Mouse (Mus musculus) forebrain, embryonic 15.5 days (tissue): ENCODE results near the gene Sox6. TPM values are rescaled to one million over a fixed set of nuclear protein-coding genes. Genes with fewer than 3 reads are reported as not detected.
A peak's percentile ranks its signal among the peaks of the same experiment; 100 is the strongest.
"Not testable (repeated sequence)": the region's sequence is repeated elsewhere in the genome, so short reads cannot be mapped to it uniquely, and the experiment has no call there.

Experiments
- ATAC-seq: fragments of 200-750 bp; cut with Nextera tagmentation; replicated peaks from 2 replicates; pipeline ENCODE4 v1.8.0; 2017; ENCODE audit warnings: mild to moderate bottlenecking, moderate TSS enrichment, moderate library complexity
- H3K27ac ChIP-seq: fragments of 300-500 bp; sonication (generic); replicated peaks from 2 replicates; pipeline ENCODE4 v1.5.1; 2015; ENCODE audit warnings: mild to moderate bottlenecking, inconsistent platforms
- H3K27me3 ChIP-seq: fragments of 300-500 bp; sonication (generic); 2 replicates; pipeline ENCODE4 v1.6.1; 2015; ENCODE audit warnings: inconsistent platforms
- H3K36me3 ChIP-seq: fragments of 300-500 bp; sonication (generic); 2 replicates; pipeline ENCODE4 v1.6.1; 2015; ENCODE audit warnings: mild to moderate bottlenecking, inconsistent platforms
- H3K4me1 ChIP-seq: fragments of 300-500 bp; sonication (generic); 2 replicates; pipeline ENCODE4 v1.6.1; 2015; ENCODE audit warnings: inconsistent platforms
- H3K4me2 ChIP-seq: fragments of 300-500 bp; sonication (generic); replicated peaks from 2 replicates; pipeline ENCODE4 v1.6.1; 2015; ENCODE audit warnings: mild to moderate bottlenecking, inconsistent platforms
- H3K4me3 ChIP-seq: fragments of 300-500 bp; sonication (generic); 2 replicates; pipeline ENCODE4 v1.5.1; 2015; ENCODE audit warnings: mild to moderate bottlenecking, inconsistent platforms
- H3K9ac ChIP-seq: fragments of 300-500 bp; sonication (generic); replicated peaks from 2 replicates; pipeline ENCODE4 v1.6.1; 2015; ENCODE audit warnings: mild to moderate bottlenecking, inconsistent platforms
- H3K9me3 ChIP-seq: fragments of 300-500 bp; sonication (generic); 2 replicates; pipeline ENCODE4 v1.6.1; 2016; ENCODE audit warnings: inconsistent platforms
- WGBS: fragments of 180-500 bp; shearing (Covaris S2); methylation state at CpG from one replicate; pipeline ENCODE4 v1.1.7; 2015; ENCODE audit warnings: mixed read lengths; 5-methylcytosine and 5-hydroxymethylcytosine counted together
- polyA plus RNA-seq: library from polyadenylated mRNA; unstranded; fragments of >200 nt; fragmentation: Nextera tagmentation; extraction: Ambion mirVana; gene quantifications from 2 replicates; pipeline ENCODE4 v1.2.1, GENCODE M21; 2015

The Sox6 gene
- 111 and 116 TPM in 2 replicates for polyA plus RNA-seq

GRCm38 (mm10) chr7:116038511-116038910, at the start of gene Sox6:
Gene Sox6 (minus strand): TSS chr7:116038796.
- Histone ChIP-seq H3K9me3 (no peaks in the 10 kb centered on the region), H3K4me3 (peak within 1 kb of the TSS; percentile 53), H3K4me1 (peaks cover 54% of the 10 kb centered on the region), H3K4me2 (peak within 1 kb of the TSS; percentile 75), H3K9ac (peak within 1 kb of the TSS; percentile 43), H3K27me3 (peaks cover 12% of the 10 kb centered on the region; the same call in 1 of the 2 replicates), H3K36me3 (no peaks in the 10 kb centered on the region), H3K27ac (peak within 1 kb of the TSS; percentile 72)
- ATAC-seq: no peak
- under 1% methylated on average over 11 of the region's 11 CpGs for WGBS

DNA sequence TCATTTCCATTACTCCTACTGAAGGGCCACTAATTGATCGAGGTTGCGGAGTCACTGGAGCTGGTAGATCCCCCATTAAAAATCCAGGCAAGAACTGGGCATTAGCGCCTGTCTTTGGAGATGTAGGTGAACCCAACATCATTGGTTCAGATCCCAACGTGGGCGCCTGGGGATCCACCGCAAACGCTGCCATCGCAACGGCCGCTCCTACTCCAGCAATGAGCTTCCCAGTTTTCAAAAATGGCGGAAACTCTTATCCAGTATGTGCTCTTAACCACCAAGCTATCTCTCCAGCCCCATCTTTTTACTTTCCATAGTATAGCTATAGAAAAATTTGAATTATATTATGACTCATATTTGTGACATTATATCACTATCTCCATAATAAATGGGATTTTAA, 45.8 kb upstream of the Sox6 start, which contains the start of gene Gm4353:
TSS of gene Gm4353 (minus strand) at position 270 of the 400 bp plus-strand sequence.
- H3K9ac ChIP-seq, H3K36me3 ChIP-seq, H3K4me1 ChIP-seq, H3K4me2 ChIP-seq, H3K4me3 ChIP-seq, H3K27ac ChIP-seq, H3K9me3 ChIP-seq, ATAC-seq, H3K27me3 ChIP-seq: not testable (repeated sequence)
- 95% methylated on average over 11 of the region's 11 CpGs for WGBS

DNA sequence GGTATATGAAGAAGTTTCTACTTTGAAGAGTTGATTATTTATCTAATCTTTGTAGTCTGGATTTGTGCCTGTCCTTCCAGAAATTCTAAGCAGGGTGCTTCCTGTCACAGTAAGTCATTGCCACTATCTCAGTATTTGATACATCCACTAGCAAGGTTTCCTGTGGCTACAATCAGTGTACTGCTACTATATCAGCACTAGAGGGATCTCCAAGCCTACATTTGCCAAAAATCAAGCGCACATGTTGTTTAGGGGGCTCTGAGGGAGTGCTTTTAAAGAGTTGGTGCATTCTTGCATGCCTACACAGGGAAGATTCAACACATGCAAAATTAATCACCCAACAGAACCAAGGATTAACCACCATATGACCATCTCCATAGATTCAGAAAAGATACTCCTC, 22.1 kb upstream of the Sox6 start:
- no peak overlapping the region for H3K4me3 ChIP-seq
- no peak overlapping the region for H3K27ac ChIP-seq
- no peaks in the 10 kb centered on the region for H3K36me3 ChIP-seq
- no peak overlapping the region for H3K9ac ChIP-seq
- no peak overlapping the region for H3K4me2 ChIP-seq
- no peak for ATAC-seq
- no peaks in the 10 kb centered on the region for H3K27me3 ChIP-seq
- 50% methylated on average over 1 of the region's 1 CpGs for WGBS
- no peaks in the 10 kb centered on the region for H3K4me1 ChIP-seq
- H3K9me3 ChIP-seq: no peaks in the 10 kb centered on the region

DNA sequence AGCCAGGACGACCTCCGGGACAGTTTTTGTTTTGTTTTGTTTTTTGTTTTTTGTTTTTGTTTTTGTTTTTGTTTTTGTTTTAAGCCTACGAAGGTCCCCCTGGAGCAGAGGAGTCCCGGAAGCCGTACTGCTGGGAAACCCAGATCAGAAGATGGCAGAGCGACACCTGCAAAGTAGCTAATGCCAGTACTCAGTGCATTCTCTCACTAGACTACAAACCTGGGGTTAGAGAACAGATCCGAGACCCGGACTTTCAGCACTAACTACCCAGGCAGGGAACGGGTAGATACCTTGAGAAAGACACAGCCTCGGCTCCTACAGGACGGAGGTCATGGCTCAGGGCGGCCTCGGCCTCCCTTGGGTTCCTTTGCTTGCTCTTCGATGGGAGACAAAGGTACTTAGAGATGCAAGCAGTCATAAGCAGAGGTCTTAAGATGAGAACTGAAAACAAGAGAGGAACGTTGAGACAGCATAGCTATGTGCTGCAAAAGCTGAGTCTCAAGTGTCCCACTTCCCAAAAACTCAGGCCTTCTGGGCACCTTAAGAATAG, 1.9 kb upstream of the Sox6 start:
- Histone ChIP-seq H3K4me2 (peak overlapping the region; percentile 75), H3K27me3 (peaks cover 12% of the 10 kb centered on the region; the same call in 1 of the 2 replicates), H3K4me3 (peak overlapping the region; percentile 53), H3K36me3 (no peaks in the 10 kb centered on the region), H3K9me3 (no peaks in the 10 kb centered on the region), H3K4me1 (peaks cover 40% of the 10 kb centered on the region), H3K9ac (peak overlapping the region; percentile 16; the same call in 1 of the 2 replicates), H3K27ac (peak overlapping the region; percentile 17; the same call in 1 of the 2 replicates)
- peak; percentile 62 for ATAC-seq
- 17% methylated on average over 15 of the region's 15 CpGs for WGBS

DNA sequence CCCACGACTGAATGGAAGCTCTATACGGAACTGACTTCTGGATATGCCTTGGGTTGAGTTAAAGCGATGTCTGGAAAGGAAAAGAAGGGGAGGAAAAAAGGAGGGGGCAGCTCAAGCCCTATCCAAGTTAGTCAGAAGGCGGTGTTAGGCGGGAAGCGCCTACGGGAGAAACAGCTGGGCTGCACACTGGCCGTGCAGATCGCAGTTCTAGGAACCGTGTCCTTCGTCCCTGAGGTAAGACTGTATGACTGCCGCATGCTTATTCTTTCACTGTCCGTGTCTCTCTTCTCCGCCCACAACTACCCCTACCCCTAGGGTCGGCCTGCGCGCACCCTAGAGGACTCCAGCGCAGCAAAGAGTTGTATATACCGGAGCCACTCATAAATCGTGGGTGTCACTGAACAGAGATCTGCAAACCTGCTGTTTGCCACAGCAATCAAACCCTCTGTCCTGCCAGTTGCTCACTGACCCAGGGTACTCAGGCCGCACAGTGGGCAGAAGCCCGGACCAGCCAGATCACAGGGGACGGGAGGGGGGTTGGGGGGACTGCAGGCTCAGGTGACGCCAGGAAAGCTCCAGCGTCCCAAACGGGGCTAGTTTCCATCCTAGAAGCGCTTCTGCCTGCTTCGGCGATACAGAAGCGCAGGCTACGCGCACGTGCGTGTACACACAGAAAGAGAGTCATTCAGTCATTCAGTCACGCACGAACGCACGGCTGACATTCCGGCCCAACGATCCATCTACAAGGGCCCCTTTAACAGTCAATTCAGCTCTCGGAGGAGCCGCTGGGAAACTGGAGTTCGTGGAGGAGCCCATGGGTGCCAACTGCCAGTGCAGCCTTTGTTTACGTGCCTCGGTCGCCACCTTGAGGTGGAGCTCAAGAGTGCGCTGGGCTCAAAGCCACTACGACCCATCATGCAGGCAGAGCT, 1.2 kb upstream of the Sox6 start:
- WGBS: under 1% methylated on average over 48 of the region's 48 CpGs
- Histone ChIP-seq H3K27me3 (peaks cover 12% of the 10 kb centered on the region; the same call in 1 of the 2 replicates), H3K4me3 (peak overlapping the region; percentile 53), H3K4me1 (peaks cover 42% of the 10 kb centered on the region), H3K4me2 (peak overlapping the region; percentile 75), H3K9ac (peak overlapping the region; percentile 43), H3K27ac (peak overlapping the region; percentile 72), H3K36me3 (no peaks in the 10 kb centered on the region), H3K9me3 (no peaks in the 10 kb centered on the region)
- ATAC-seq: peak; percentile 89

GRCm38 (mm10) chr7:116039196-116039537, 571 bp upstream of the Sox6 start, which contains the start of gene 1110004F10Rik:
Gene 1110004F10Rik (plus strand): TSS chr7:116039397.
- Histone ChIP-seq H3K27ac (peak within 1 kb of the TSS; percentile 72), H3K27me3 (peaks cover 12% of the 10 kb centered on the region; the same call in 1 of the 2 replicates), H3K36me3 (no peaks in the 10 kb centered on the region), H3K4me1 (peaks cover 47% of the 10 kb centered on the region), H3K4me2 (peak within 1 kb of the TSS; percentile 75), H3K4me3 (peak within 1 kb of the TSS; percentile 53), H3K9me3 (no peaks in the 10 kb centered on the region), H3K9ac (peak within 1 kb of the TSS; percentile 43)
- peak; percentile 12; the same call in 1 of the 2 replicates for ATAC-seq
- WGBS: under 1% methylated on average over 11 of the region's 11 CpGs

DNA sequence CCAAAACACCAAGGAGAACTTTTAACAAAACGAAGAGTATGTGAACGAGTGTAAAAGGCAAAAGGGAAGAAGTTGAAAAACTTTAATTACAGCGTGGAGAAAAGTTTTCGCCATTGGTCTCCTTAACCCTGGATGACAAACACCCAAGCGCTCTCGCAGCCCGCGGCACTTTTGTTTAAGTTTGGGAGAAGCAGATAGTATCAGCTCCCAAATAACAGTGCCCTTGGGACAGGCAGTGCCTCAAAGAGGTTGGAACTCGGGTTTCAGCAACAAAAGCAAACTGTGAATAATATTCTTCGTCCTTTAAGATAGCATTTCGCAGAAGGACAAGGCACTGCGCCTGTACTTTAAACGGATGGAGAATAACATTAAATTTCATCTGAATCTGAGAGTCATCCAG, 572 bp downstream of the Sox6 start:
- ATAC-seq: no peak
- H3K4me2 ChIP-seq: peak overlapping the region; percentile 75
- H3K27ac ChIP-seq: no peak overlapping the region
- no peaks in the 10 kb centered on the region for H3K36me3 ChIP-seq
- peak overlapping the region; percentile 53 for H3K4me3 ChIP-seq
- H3K9ac ChIP-seq: no peak overlapping the region
- peaks cover 12% of the 10 kb centered on the region; the same call in 1 of the 2 replicates for H3K27me3 ChIP-seq
- peaks cover 57% of the 10 kb centered on the region for H3K4me1 ChIP-seq
- H3K9me3 ChIP-seq: no peaks in the 10 kb centered on the region
- WGBS: 4% methylated on average over 13 of the region's 13 CpGs

DNA sequence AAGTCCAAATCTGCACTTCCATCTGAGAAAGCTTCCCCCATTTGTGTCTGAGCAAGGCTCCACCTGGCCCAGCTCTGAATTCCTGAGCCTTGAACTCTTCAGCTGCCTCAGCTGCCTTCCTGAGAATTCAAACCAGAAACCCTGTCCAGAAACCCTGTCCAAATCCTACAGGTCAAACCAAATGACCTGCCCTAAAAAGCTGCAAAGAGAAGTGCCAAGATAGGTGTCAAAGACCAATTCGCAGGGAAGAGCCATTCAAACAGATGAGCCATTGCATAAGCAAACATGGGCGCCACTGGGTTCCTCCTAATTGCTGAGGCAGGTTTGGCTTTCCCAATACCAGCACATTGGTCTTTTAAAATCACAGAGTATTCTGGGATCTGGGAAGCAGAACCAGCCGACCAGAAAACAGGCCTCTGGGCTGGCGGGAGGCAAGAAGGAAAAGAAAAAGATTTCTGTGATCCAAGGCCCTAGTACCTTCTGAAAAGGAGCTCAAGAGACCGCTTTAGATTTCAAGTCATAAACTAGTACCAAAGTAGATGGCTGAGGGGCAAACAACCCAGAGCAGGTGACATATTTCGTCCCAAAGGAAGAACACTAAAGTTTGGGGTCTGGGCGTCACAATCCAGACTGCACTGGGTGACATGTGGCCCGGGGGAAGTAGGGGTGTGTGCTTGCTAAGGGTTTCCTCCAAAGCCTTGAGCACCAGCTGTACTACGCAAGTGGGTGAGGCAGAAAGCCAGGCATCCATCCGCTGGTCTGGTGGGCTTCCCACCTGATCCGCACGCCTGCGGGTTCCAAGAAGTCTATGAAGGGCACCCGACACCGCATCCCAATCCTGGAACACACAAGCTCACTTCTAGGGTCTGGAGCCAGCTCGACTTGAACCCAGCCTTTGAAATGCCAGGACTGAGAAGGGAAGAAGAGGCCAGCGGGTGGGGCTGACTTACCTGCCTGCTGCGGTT, 1.7 kb downstream of the Sox6 start:
- 38% methylated on average over 18 of the region's 18 CpGs for WGBS
- Histone ChIP-seq H3K9me3 (no peaks in the 10 kb centered on the region), H3K4me2 (peak overlapping the region; percentile 75), H3K36me3 (no peaks in the 10 kb centered on the region), H3K27me3 (peaks cover 12% of the 10 kb centered on the region; the same call in 1 of the 2 replicates), H3K4me3 (peak overlapping the region; percentile 53), H3K27ac (0 out of 2 replicates have a peak overlapping the region, but pooled peaks have one; percentile 35), H3K9ac (peak overlapping the region; percentile 13; the same call in 1 of the 2 replicates), H3K4me1 (peaks cover 64% of the 10 kb centered on the region)
- no peak for ATAC-seq

DNA sequence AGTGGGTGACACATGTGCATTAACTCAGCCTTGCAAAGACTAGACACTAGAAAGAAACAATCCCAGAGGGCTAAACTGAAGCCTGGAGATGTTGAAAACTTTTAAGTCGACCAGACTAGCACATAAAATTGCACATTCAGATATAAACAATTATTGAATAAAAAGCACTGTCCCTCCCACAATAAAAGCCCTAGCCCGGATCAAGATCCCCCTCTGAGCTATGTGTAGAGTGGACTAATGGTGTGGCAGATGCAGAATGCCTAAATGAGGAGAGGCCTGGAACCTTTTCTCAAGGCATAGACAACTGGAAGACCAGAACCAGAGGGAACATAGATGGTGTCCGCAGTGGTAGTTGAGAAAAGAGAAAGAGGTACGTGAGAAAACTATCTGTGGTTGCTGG, 3.1 kb downstream of the Sox6 start:
- Histone ChIP-seq H3K9ac (no peak overlapping the region), H3K27ac (peak overlapping the region; percentile 87; the same call in 1 of the 2 replicates), H3K36me3 (no peaks in the 10 kb centered on the region), H3K4me3 (peak overlapping the region; percentile 54), H3K9me3 (no peaks in the 10 kb centered on the region), H3K4me2 (peak overlapping the region; percentile 75), H3K27me3 (peaks cover 12% of the 10 kb centered on the region; the same call in 1 of the 2 replicates), H3K4me1 (peaks cover 77% of the 10 kb centered on the region)
- 37% methylated on average over 4 of the region's 4 CpGs for WGBS
- no peak for ATAC-seq

- peaks cover 79% of the 10 kb centered on the region for H3K4me1 ChIP-seq
- peak overlapping the region; percentile 87 for H3K27ac ChIP-seq
- no peaks in the 10 kb centered on the region for H3K36me3 ChIP-seq
- no peaks in the 10 kb centered on the region for H3K9me3 ChIP-seq
- peaks cover 12% of the 10 kb centered on the region; the same call in 1 of the 2 replicates for H3K27me3 ChIP-seq
- H3K4me3 ChIP-seq: peak overlapping the region; percentile 54
- 1% methylated on average over 25 of the region's 25 CpGs for WGBS
- peak overlapping the region; percentile 75 for H3K4me2 ChIP-seq
- peak; percentile 57 for ATAC-seq
- H3K9ac ChIP-seq: peak overlapping the region; percentile 61
Measured at GRCm38 (mm10) chr7:116034282-116034758, 4.3 kb downstream of the Sox6 start.
